11 mouse cellular contexts compared by ENCODE assay signal in the genomic region with DNA sequence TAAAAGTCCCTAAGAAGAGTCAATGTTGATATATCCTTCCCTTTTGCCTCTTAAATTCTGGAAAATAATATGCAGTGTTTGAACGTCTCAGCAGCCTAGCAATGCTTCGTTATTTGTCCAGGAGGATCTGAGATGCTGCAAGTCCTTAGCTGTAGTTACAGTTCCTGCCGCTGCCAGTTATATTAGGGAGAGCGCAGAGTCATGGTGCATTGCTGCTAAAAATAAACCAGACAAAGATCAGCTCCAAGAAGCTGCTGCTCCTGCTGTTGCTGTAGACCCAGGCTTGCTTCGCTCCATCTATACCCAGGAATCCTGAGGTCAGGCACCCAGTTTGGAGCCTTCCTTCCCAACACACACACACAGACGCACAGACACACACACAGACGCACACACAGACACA.
DNase-seq lines count a peak whose midpoint lies in the region; ATAC-seq lines count a peak whose summit lies in the region.
"Had no signal": no experiment of that assay in that cellular context is flagged by ENCODE, and none has a peak within 500 bp of the region (broad histone marks: within the 10 kb centered on the region; RNA-seq: fewer than 3 reads in every experiment).

No protein-coding gene starts in this region.

- H3K4me1 ChIP-seq in embryonic facial prominence, embryonic 14.5 days (ENCODE audit: control insufficient read depth, insufficient read depth, low read length) = no peaks in the 10 kb centered on the region
- no peaks in the 10 kb centered on the region for H3K4me1 ChIP-seq in embryonic facial prominence, embryonic 10.5 days
- H3K4me1 ChIP-seq in intestine, embryonic 14.5 days (replicated peaks; ENCODE audit: control insufficient read depth, insufficient read depth, low read length) = no peaks in the 10 kb centered on the region; the same call in 1 of the 2 replicates
- no peaks in the 10 kb centered on the region for H3K4me1 ChIP-seq in intestine, embryonic 15.5 days (replicated peaks)
- H3K4me1 ChIP-seq in midbrain, embryonic 14.5 days (ENCODE audit: control insufficient read depth, insufficient read depth, low read length) = no peaks in the 10 kb centered on the region
- no peaks in the 10 kb centered on the region for H3K4me1 ChIP-seq in midbrain, embryonic 10.5 days
- H3K4me1 ChIP-seq in neural tube, embryonic 14.5 days (ENCODE audit: control insufficient read depth, insufficient read depth, low read length) = no peaks in the 10 kb centered on the region

- H3K9me3 ChIP-seq in embryonic facial prominence, embryonic 14.5 days (ENCODE audit: control insufficient read depth, low read length) = no peaks in the 10 kb centered on the region
- H3K9me3 ChIP-seq in embryonic facial prominence, embryonic 10.5 days = no peaks in the 10 kb centered on the region; the same call in 1 of the 2 replicates
- no peaks in the 10 kb centered on the region for H3K9me3 ChIP-seq in intestine, embryonic 14.5 days (ENCODE audit: control insufficient read depth, low read length)
- H3K9me3 ChIP-seq in intestine, embryonic 15.5 days = no peaks in the 10 kb centered on the region
- no peaks in the 10 kb centered on the region for H3K9me3 ChIP-seq in midbrain, embryonic 14.5 days (ENCODE audit: control insufficient read depth, low read length)
- no peaks in the 10 kb centered on the region for H3K9me3 ChIP-seq in midbrain, embryonic 10.5 days (replicated peaks)
- no peaks in the 10 kb centered on the region for H3K9me3 ChIP-seq in neural tube, embryonic 14.5 days (ENCODE audit: control insufficient read depth, low read length)
- H3K9me3 ChIP-seq: limb, embryonic 12.5 days had no signal

- WGBS in embryonic facial prominence, embryonic 14.5 days = 71% methylated on average over 7 of the region's 7 CpGs
- 90% methylated on average over 7 of the region's 7 CpGs for WGBS in embryonic facial prominence, embryonic 10.5 days
- 52% methylated on average over 7 of the region's 7 CpGs for WGBS in intestine, embryonic 14.5 days
- 60% methylated on average over 7 of the region's 7 CpGs for WGBS in intestine, embryonic 15.5 days
- 75% methylated on average over 7 of the region's 7 CpGs for WGBS in midbrain, embryonic 14.5 days
- WGBS in midbrain, embryonic 10.5 days = 94% methylated on average over 7 of the region's 7 CpGs
- whole genome bisulfite sequencing in neural tube, embryonic 14.5 days = 68% methylated on average over 7 of the region's 7 CpGs

- H3K9ac ChIP-seq in embryonic facial prominence, embryonic 14.5 days (ENCODE audit: low read depth, low read length) = no peak overlapping the region
- H3K9ac ChIP-seq in intestine, embryonic 14.5 days (ENCODE audit: low read length) = no peak overlapping the region
- H3K9ac ChIP-seq in intestine, embryonic 15.5 days = no peak overlapping the region
- H3K9ac ChIP-seq in midbrain, embryonic 14.5 days (replicated peaks; ENCODE audit: low read length) = no peak overlapping the region
- H3K9ac ChIP-seq in neural tube, embryonic 14.5 days (replicated peaks; ENCODE audit: low read depth, low read length) = no peak overlapping the region
- H3K9ac ChIP-seq: limb, embryonic 12.5 days had no signal

- no peaks in the 10 kb centered on the region for H3K36me3 ChIP-seq in embryonic facial prominence, embryonic 14.5 days (ENCODE audit: control insufficient read depth, insufficient read depth, low read length)
- H3K36me3 ChIP-seq in embryonic facial prominence, embryonic 10.5 days (replicated peaks) = no peaks in the 10 kb centered on the region
- H3K36me3 ChIP-seq in intestine, embryonic 14.5 days (ENCODE audit: control insufficient read depth, insufficient read depth, low read length) = no peaks in the 10 kb centered on the region
- no peaks in the 10 kb centered on the region for H3K36me3 ChIP-seq in intestine, embryonic 15.5 days
- no peaks in the 10 kb centered on the region for H3K36me3 ChIP-seq in midbrain, embryonic 14.5 days (ENCODE audit: control insufficient read depth, insufficient read depth, low read length)
- H3K36me3 ChIP-seq in midbrain, embryonic 10.5 days = no peaks in the 10 kb centered on the region
- H3K36me3 ChIP-seq in neural tube, embryonic 14.5 days (ENCODE audit: control insufficient read depth, insufficient read depth, low read length) = no peaks in the 10 kb centered on the region
- H3K36me3 ChIP-seq: limb, embryonic 12.5 days had no signal

- H3K4me3 ChIP-seq in embryonic facial prominence, embryonic 14.5 days (ENCODE audit: low read depth, low read length) = no peak overlapping the region
- H3K4me3 ChIP-seq in embryonic facial prominence, embryonic 10.5 days = no peak overlapping the region
- H3K4me3 ChIP-seq in intestine, embryonic 14.5 days (ENCODE audit: low read depth, low read length) = no peak overlapping the region
- H3K4me3 ChIP-seq in intestine, embryonic 15.5 days (replicated peaks) = no peak overlapping the region
- H3K4me3 ChIP-seq in midbrain, embryonic 14.5 days (replicated peaks; ENCODE audit: low read depth, low read length) = no peak overlapping the region
- no peak overlapping the region for H3K4me3 ChIP-seq in midbrain, embryonic 10.5 days
- H3K4me3 ChIP-seq in neural tube, embryonic 14.5 days (ENCODE audit: low read depth, low read length) = no peak overlapping the region
- H3K4me3 ChIP-seq: limb, embryonic 12.5 days had no signal

- H3K27ac ChIP-seq in embryonic facial prominence, embryonic 14.5 days (replicated peaks; ENCODE audit: low read depth, low read length) = no peak overlapping the region
- no peak overlapping the region for H3K27ac ChIP-seq in embryonic facial prominence, embryonic 10.5 days (replicated peaks)
- H3K27ac ChIP-seq in intestine, embryonic 14.5 days (ENCODE audit: low read depth) = no peak overlapping the region
- no peak overlapping the region for H3K27ac ChIP-seq in intestine, embryonic 15.5 days
- peak overlapping the region; percentile 49 for H3K27ac ChIP-seq in midbrain, embryonic 14.5 days (replicated peaks; ENCODE audit: low read depth, low read length)
- no peak overlapping the region for H3K27ac ChIP-seq in midbrain, embryonic 10.5 days (replicated peaks)
- peak overlapping the region; percentile 40 for H3K27ac ChIP-seq in neural tube, embryonic 14.5 days (ENCODE audit: low read depth, low read length)
- H3K27ac ChIP-seq: limb, embryonic 12.5 days; macrophage had no signal

- ATAC-seq in embryonic facial prominence, embryonic 14.5 days (ENCODE audit: low read depth) = no peak
- no peak for ATAC-seq in intestine, embryonic 14.5 days (replicated peaks; ENCODE audit: low FRiP score, low TSS enrichment, low read depth)
- ATAC-seq in intestine, embryonic 15.5 days = no peak
- ATAC-seq in midbrain, embryonic 14.5 days (ENCODE audit: low FRiP score, low TSS enrichment) = no peak
- ATAC-seq in neural tube, embryonic 14.5 days (ENCODE audit: low read depth) = peak; percentile 61; the same call in 1 of the 2 replicates
- ATAC-seq: Patski had no signal

- DNase-seq in embryonic facial prominence, embryonic 14.5 days (ENCODE audit: low spot score) = peak; percentile 31
- no peak for DNase-seq in embryonic facial prominence, embryonic 10.5 days (ENCODE audit: low spot score)
- peak; percentile 56 for DNase-seq in intestine, embryonic 14.5 days (ENCODE audit: low spot score)
- DNase-seq in midbrain, embryonic 14.5 days = peak; percentile 32
- DNase-seq in midbrain, embryonic 10.5 days (ENCODE audit: low spot score) = no peak
- no peak for DNase-seq in urinary bladder, postnatal 36 days (ENCODE audit: low spot score in 2 of 2)

- H3K4me2 ChIP-seq in embryonic facial prominence, embryonic 14.5 days (ENCODE audit: low read depth, low read length) = no peak overlapping the region
- H3K4me2 ChIP-seq in intestine, embryonic 14.5 days (ENCODE audit: low read length) = no peak overlapping the region
- H3K4me2 ChIP-seq in intestine, embryonic 15.5 days (replicated peaks) = no peak overlapping the region
- no peak overlapping the region for H3K4me2 ChIP-seq in midbrain, embryonic 14.5 days (ENCODE audit: low read length)
- no peak overlapping the region for H3K4me2 ChIP-seq in neural tube, embryonic 14.5 days (ENCODE audit: low read depth, low read length)
- H3K4me2 ChIP-seq: limb, embryonic 12.5 days had no signal

- no peaks in the 10 kb centered on the region for H3K27me3 ChIP-seq in embryonic facial prominence, embryonic 14.5 days (replicated peaks; ENCODE audit: control insufficient read depth, insufficient read depth, low read length)
- H3K27me3 ChIP-seq in embryonic facial prominence, embryonic 10.5 days (replicated peaks; ENCODE audit: low read depth, poor library complexity, severe bottlenecking) = no peaks in the 10 kb centered on the region
- H3K27me3 ChIP-seq in intestine, embryonic 14.5 days (replicated peaks; ENCODE audit: control insufficient read depth, insufficient read depth, low read length) = no peaks in the 10 kb centered on the region
- H3K27me3 ChIP-seq in intestine, embryonic 15.5 days (replicated peaks) = no peaks in the 10 kb centered on the region
- no peaks in the 10 kb centered on the region for H3K27me3 ChIP-seq in midbrain, embryonic 14.5 days (ENCODE audit: control insufficient read depth, insufficient read depth, low read length)
- H3K27me3 ChIP-seq in midbrain, embryonic 10.5 days (ENCODE audit: low read depth, poor library complexity, severe bottlenecking) = no peaks in the 10 kb centered on the region
- H3K27me3 ChIP-seq in neural tube, embryonic 14.5 days (ENCODE audit: control insufficient read depth, insufficient read depth, low read length) = no peaks in the 10 kb centered on the region
- H3K27me3 ChIP-seq: limb, embryonic 12.5 days; Patski had no signal

Comparison
In these comparisons a context has a peak if more than half of its experiments do, and no peak if none do; other contexts are left out.
1. DNase-seq: peak in embryonic facial prominence, embryonic 14.5 days (single experiment), intestine, embryonic 14.5 days (single experiment) and midbrain, embryonic 14.5 days (single experiment); none in embryonic facial prominence, embryonic 10.5 days (single experiment), midbrain, embryonic 10.5 days (single experiment) and urinary bladder, postnatal 36 days (0 of 2).
2. H3K27ac ChIP-seq: peak in midbrain, embryonic 14.5 days (single experiment) and neural tube, embryonic 14.5 days (single experiment); none in embryonic facial prominence, embryonic 14.5 days (single experiment), embryonic facial prominence, embryonic 10.5 days (single experiment), intestine, embryonic 14.5 days (single experiment), intestine, embryonic 15.5 days (single experiment) and midbrain, embryonic 10.5 days (single experiment).